ENCODE assay signal across 8 mouse cellular contexts in the genomic region with DNA sequence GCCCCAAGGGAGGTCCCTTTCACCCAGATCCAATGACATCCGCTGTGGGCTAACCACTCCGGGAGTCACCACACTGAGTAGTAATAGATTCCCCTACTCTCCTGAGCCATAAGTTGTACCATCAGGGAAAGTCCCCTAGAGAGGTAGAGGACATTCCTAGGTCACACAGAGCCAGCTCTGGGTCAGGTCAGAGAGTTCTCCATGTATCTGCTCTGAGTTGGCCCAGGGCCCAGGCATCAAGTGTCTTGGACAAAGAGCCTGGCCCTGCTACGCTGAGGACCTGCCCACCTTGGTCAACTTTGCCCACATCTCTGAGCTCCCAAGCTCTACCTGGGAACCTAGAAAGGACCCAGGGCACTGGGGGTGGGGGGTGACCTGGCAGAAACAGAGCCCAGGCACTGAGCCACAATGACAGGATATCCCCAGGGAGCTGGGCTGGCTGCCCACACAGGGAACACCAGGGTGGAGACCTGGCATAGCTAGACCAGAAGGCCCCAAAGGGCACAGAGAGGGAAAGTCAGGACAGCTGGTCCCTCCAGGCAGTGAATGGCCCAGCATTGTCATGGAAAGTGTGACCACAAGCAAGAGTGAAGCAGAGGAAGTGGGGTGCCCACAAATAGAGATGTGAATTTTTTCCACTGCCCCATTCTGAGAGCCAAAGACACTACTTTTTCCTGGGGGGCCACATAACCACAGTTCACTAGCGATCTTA. TPM values are rescaled to one million over a fixed set of nuclear protein-coding genes. Genes with fewer than 3 reads are reported as not detected.
DNase-seq lines count a peak whose midpoint lies in the region; ATAC-seq and TF ChIP-seq lines count a peak whose summit lies in the region.

No protein-coding gene starts in this region.

- H3K4me1 ChIP-seq in liver, postnatal 0 days (ENCODE audit: insufficient read depth), result peaks cover 44% of the 10 kb centered on the region
- peaks cover 6% of the 10 kb centered on the region; the same call in 1 of the 2 replicates for H3K4me1 ChIP-seq in limb, embryonic 10.5 days

- 64% methylated on average over 4 of the region's 4 CpGs for WGBS in liver, postnatal 0 days (ENCODE audit: insufficient replicate concordance)
- WGBS in limb, embryonic 10.5 days, result 92% methylated on average over 4 of the region's 4 CpGs

- H3K27ac ChIP-seq in liver, postnatal 0 days (ENCODE audit: low read depth), result peak overlapping the region; percentile 51; the same call in 1 of the 2 replicates
- H3K27ac ChIP-seq in limb, embryonic 10.5 days, result no peak overlapping the region; the same call in 1 of the 2 replicates

- ATAC-seq in liver, postnatal 0 days, result peak; percentile 63

- no peaks in the 10 kb centered on the region for H3K27me3 ChIP-seq in liver, postnatal 0 days (ENCODE audit: insufficient read depth, low read length)
- H3K27me3 ChIP-seq in limb, embryonic 10.5 days (ENCODE audit: low read depth, poor library complexity, severe bottlenecking), result peaks cover 12% of the 10 kb centered on the region; the same call in 1 of the 2 replicates

- H3K9me3 ChIP-seq in liver, postnatal 0 days (ENCODE audit: low read length), result no peaks in the 10 kb centered on the region
- H3K9me3 ChIP-seq in limb, embryonic 10.5 days (replicated peaks), result no peaks in the 10 kb centered on the region

- H3K36me3 ChIP-seq in liver, postnatal 0 days (replicated peaks; ENCODE audit: insufficient read depth, low read length), result no peaks in the 10 kb centered on the region
- H3K36me3 ChIP-seq in limb, embryonic 10.5 days, result no peaks in the 10 kb centered on the region

- no peak for TF ChIP-seq EP300 in liver, postnatal 0 days (IDR thresholded peaks at IDR 0.05; ENCODE audit: low read depth)

- TF ChIP-seq CTCF in liver, postnatal 0 days (IDR thresholded peaks at IDR 0.05; ENCODE audit: low read depth), result no peak

- DNase-seq in liver, postnatal 0 days, result peak; percentile 42
- DNase-seq in liver, result no peak
- DNase-seq in brain, adult 2 months (ENCODE audit: low read depth, low spot score), result peak; percentile 15
- peak; percentile 69 to 77 for DNase-seq in heart, postnatal 14 days
- DNase-seq in lung, postnatal 4 days, result peak; percentile 77 to 90
- no peak for DNase-seq in left cerebral cortex, postnatal 25 days (ENCODE audit: low spot score in 2 of 2)
- no peak for DNase-seq in embryo, embryonic 10 days (ENCODE audit: low spot score)
- no peak for DNase-seq in limb, embryonic 10.5 days (ENCODE audit: low spot score)

- intact Hi-C loops in heart, postnatal 14 days (cut with DNase I), result no loop called here
- intact Hi-C loops in left cerebral cortex, postnatal 25 days (cut with DNase I), result no loop called here

- no peak overlapping the region; the same call in 1 of the 2 replicates for H3K9ac ChIP-seq in liver, postnatal 0 days (replicated peaks)

- H3K4me2 ChIP-seq in liver, postnatal 0 days (ENCODE audit: low read depth, low read length), result no peak overlapping the region

- no peak overlapping the region for H3K4me3 ChIP-seq in liver, postnatal 0 days (ENCODE audit: low read depth, low read length)
- no peak overlapping the region for H3K4me3 ChIP-seq in limb, embryonic 10.5 days

RNA-seq across cellular contexts. Expression of gene Atp2a3, which starts 7.4 kb away (rescaled TPM):
- 13.5 and 14.6 TPM in 2 replicates for polyA plus RNA-seq in liver, postnatal 0 days (2015; fragmentation: Nextera tagmentation; extraction: Ambion mirVana)
- 10 to 100 TPM; 18.4 to 19.3 TPM for total RNA-seq in heart, postnatal 14 days (2021)
- 1 to 10 TPM; 6.2 TPM for total RNA-seq in left cerebral cortex, postnatal 25 days (2021)
- 1.0 and 1.5 TPM in 2 replicates for polyA plus RNA-seq in limb, embryonic 10.5 days (2016; fragmentation: Nextera tagmentation; extraction: Ambion mirVana)

RNA-seq across cellular contexts. Expression of gene P2rx1, which starts 45.3 kb away (rescaled TPM):
- 7.0 and 7.9 TPM in 2 replicates for polyA plus RNA-seq in liver, postnatal 0 days (2015; fragmentation: Nextera tagmentation; extraction: Ambion mirVana)
- 1 to 10 TPM in 1 of 2 experiments, under 1 TPM in 1; 0.60 to 1.0 TPM for total RNA-seq in heart, postnatal 14 days (2021)
- 1 to 10 TPM in 1 of 2 experiments, under 1 TPM in 1; 0.28 to 1.0 TPM for total RNA-seq in left cerebral cortex, postnatal 25 days (2021)
- 0.68 and 0.84 TPM in 2 replicates for polyA plus RNA-seq in limb, embryonic 10.5 days (2016; fragmentation: Nextera tagmentation; extraction: Ambion mirVana)

Comparison
In these comparisons a context has a peak if more than half of its experiments do, and no peak if none do; other contexts are left out.
1. DNase-seq: peak in liver, postnatal 0 days (single experiment), brain, adult 2 months (single experiment), heart, postnatal 14 days (2 of 2) and lung, postnatal 4 days (2 of 2); none in liver (single experiment), left cerebral cortex, postnatal 25 days (0 of 2), embryo, embryonic 10 days (single experiment) and limb, embryonic 10.5 days (single experiment).